Mouse (Mus musculus) midbrain, embryonic 15.5 days (tissue): ENCODE measurements around the gene Lsm10. TPM values are rescaled to one million over a fixed set of nuclear protein-coding genes. Genes with fewer than 3 reads are reported as not detected.
"Not testable (repeated sequence)": the region's sequence is repeated elsewhere in the genome, so short reads cannot be mapped to it uniquely, and the experiment has no call there.

Experiments
- ATAC-seq: fragments of 200-750 bp; cut with Nextera tagmentation; replicated peaks from 2 replicates; pipeline ENCODE4 v1.8.0; 2017; ENCODE audit warnings: moderate TSS enrichment
- H3K27ac ChIP-seq: fragments of 300-500 bp; sonication (generic); 2 replicates; pipeline ENCODE4 v1.5.1; 2015; ENCODE audit warnings: mild to moderate bottlenecking, inconsistent platforms
- H3K27me3 ChIP-seq: fragments of 300-500 bp; sonication (generic); replicated peaks from 2 replicates; pipeline ENCODE4 v1.6.1; 2015; ENCODE audit warnings: inconsistent platforms
- H3K36me3 ChIP-seq: fragments of 300-500 bp; sonication (generic); replicated peaks from 2 replicates; pipeline ENCODE4 v1.6.1; 2015; ENCODE audit warnings: inconsistent platforms
- H3K4me1 ChIP-seq: fragments of 300-500 bp; sonication (generic); 2 replicates; pipeline ENCODE4 v1.6.1; 2015; ENCODE audit warnings: inconsistent platforms
- H3K4me2 ChIP-seq: fragments of 300-500 bp; sonication (generic); 2 replicates; pipeline ENCODE4 v1.6.1; 2015; ENCODE audit warnings: inconsistent platforms, mild to moderate bottlenecking, moderate library complexity
- H3K4me3 ChIP-seq: fragments of 300-500 bp; sonication (generic); 2 replicates; pipeline ENCODE4 v1.5.1; 2015; ENCODE audit warnings: mild to moderate bottlenecking, inconsistent platforms
- H3K9ac ChIP-seq: fragments of 300-500 bp; sonication (generic); 2 replicates; pipeline ENCODE4 v1.6.1; 2015; ENCODE audit warnings: mild to moderate bottlenecking, inconsistent platforms
- H3K9me3 ChIP-seq: fragments of 300-500 bp; sonication (generic); 2 replicates; pipeline ENCODE4 v1.6.1; 2016; ENCODE audit warnings: inconsistent platforms
- WGBS: fragments of 180-500 bp; shearing (Covaris S2); methylation state at CpG from one replicate; pipeline ENCODE4 v1.1.7; 2015; ENCODE audit warnings: mixed read lengths; 5-methylcytosine and 5-hydroxymethylcytosine counted together
- polyA plus RNA-seq: library from polyadenylated mRNA; unstranded; fragments of >200 nt; fragmentation: Nextera tagmentation; extraction: Ambion mirVana; gene quantifications from 2 replicates; pipeline ENCODE4 v1.2.1, GENCODE M21; 2015

The Lsm10 gene
- polyA plus RNA-seq, 1 experiment from 2014 or later = 53.0 TPM

- Histone ChIP-seq H3K9ac (no peak overlapping the region), H3K27ac (no peak overlapping the region), H3K4me3 (no peak overlapping the region), H3K27me3 (no peaks in the 10 kb centered on the region), H3K36me3 (peaks cover 8% of the 10 kb centered on the region; the same call in 1 of the 2 replicates), H3K4me2 (no peak overlapping the region), H3K9me3 (no peaks in the 10 kb centered on the region), H3K4me1 (no peaks in the 10 kb centered on the region)
- 93% methylated on average over 4 of the region's 4 CpGs for WGBS
- ATAC-seq = no peak
Observed at GRCm38 (mm10) chr4:126079266-126079665, 17.2 kb upstream of the Lsm10 start.

DNA sequence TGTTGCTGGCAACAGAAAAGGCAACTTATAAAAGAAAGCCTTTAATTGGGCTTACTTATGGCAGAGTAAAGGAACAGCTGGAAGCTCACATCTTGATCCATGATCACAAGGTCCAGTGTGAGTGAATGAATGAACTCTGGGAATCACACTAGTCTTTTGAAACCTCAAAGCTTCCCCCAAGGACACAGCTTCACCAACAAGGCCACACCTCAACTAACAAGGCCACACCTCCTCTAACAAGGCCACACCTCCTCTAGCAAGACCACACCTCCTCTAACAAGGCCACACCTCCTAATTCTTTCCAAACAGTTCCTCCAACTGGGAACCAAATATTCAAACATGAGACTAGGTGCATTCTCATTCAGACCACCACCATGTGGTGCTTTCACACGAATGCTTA lies 14.8 kb upstream of the Lsm10 start:
- Histone ChIP-seq H3K9ac (no peak overlapping the region), H3K9me3 (no peaks in the 10 kb centered on the region), H3K4me1 (no peaks in the 10 kb centered on the region), H3K27ac (no peak overlapping the region), H3K4me2 (no peak overlapping the region), H3K27me3 (no peaks in the 10 kb centered on the region), H3K36me3 (peaks cover 4% of the 10 kb centered on the region; the same call in 1 of the 2 replicates), H3K4me3 (no peak overlapping the region)
- no peak for ATAC-seq
- WGBS = 87% methylated on average over 1 of the region's 1 CpGs

DNA sequence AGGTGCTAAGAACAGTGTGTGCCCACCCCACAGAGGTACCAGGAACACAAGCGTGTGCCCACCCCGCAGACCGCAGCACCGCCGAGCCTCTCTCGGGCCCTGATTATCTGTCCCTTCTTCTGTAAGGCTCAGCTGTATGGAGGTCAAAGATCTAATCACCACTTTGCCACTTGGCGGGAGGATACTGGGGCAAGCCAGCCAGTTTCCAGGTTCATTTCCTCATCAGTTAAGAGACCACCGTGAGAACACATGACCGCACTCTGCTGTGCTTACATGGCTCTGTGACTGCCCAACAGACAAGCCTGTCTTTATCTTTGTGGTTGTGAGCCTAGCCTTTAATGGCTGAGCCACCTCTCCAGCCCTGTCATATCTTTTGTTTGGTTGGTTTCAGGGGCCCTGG lies 13.4 kb upstream of the Lsm10 start:
- Histone ChIP-seq H3K9me3 (no peaks in the 10 kb centered on the region), H3K27me3 (no peaks in the 10 kb centered on the region), H3K9ac (no peak overlapping the region), H3K4me2 (no peak overlapping the region), H3K36me3 (peaks cover 8% of the 10 kb centered on the region; the same call in 1 of the 2 replicates), H3K27ac (no peak overlapping the region), H3K4me1 (no peaks in the 10 kb centered on the region), H3K4me3 (no peak overlapping the region)
- no peak for ATAC-seq
- WGBS = 95% methylated on average over 9 of the region's 9 CpGs

GRCm38 (mm10) chr4:126084382-126084781 lies 12.0 kb upstream of the Lsm10 start:
- H3K4me2 ChIP-seq = no peak overlapping the region
- peaks cover 14% of the 10 kb centered on the region; the same call in 1 of the 2 replicates for H3K36me3 ChIP-seq
- no peak for ATAC-seq
- no peak overlapping the region for H3K4me3 ChIP-seq
- no peaks in the 10 kb centered on the region for H3K4me1 ChIP-seq
- no peaks in the 10 kb centered on the region for H3K9me3 ChIP-seq
- H3K27ac ChIP-seq = no peak overlapping the region
- H3K27me3 ChIP-seq = no peaks in the 10 kb centered on the region
- H3K9ac ChIP-seq = no peak overlapping the region
- WGBS = 78% methylated on average over 8 of the region's 8 CpGs

DNA sequence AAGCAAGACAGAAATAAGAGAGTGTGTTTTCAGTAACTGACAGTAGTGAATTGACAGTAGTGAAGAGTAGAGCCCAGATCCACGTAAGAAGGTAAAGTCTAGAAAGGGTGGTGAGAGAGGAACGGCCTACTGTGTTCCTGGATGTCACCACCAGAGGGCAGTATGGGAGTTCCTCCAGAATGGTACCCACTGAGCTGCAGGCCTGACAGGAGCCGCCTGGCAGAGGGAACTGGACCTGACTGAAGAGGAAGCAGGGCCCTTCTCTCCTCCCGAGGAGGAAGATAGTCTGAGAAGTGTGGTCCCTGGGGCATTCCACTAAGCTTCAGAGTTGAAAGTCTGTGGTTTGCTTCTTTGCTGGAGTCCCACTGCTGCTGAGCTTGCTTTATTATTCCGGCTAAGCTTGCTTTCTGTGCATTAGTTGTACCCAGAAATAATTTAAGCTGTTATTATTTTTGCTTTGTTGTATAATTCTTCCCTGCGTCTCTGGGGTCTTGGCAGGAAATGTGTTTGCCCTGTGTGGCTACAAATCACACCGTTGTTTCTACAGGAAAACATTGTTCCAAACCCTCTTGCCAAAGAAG lies 10.3 kb upstream of the Lsm10 start:
- WGBS = 33% methylated on average over 7 of the region's 7 CpGs
- no peaks in the 10 kb centered on the region for H3K9me3 ChIP-seq
- H3K27me3 ChIP-seq = no peaks in the 10 kb centered on the region
- H3K27ac ChIP-seq = no peak overlapping the region
- ATAC-seq = 0 out of 2 replicates have a peak, but pooled peaks have one; percentile 54
- H3K4me3 ChIP-seq = no peak overlapping the region
- H3K36me3 ChIP-seq = peaks cover 14% of the 10 kb centered on the region; the same call in 1 of the 2 replicates
- H3K4me1 ChIP-seq = no peaks in the 10 kb centered on the region
- H3K4me2 ChIP-seq = no peak overlapping the region
- H3K9ac ChIP-seq = no peak overlapping the region; the same call in 1 of the 2 replicates

DNA sequence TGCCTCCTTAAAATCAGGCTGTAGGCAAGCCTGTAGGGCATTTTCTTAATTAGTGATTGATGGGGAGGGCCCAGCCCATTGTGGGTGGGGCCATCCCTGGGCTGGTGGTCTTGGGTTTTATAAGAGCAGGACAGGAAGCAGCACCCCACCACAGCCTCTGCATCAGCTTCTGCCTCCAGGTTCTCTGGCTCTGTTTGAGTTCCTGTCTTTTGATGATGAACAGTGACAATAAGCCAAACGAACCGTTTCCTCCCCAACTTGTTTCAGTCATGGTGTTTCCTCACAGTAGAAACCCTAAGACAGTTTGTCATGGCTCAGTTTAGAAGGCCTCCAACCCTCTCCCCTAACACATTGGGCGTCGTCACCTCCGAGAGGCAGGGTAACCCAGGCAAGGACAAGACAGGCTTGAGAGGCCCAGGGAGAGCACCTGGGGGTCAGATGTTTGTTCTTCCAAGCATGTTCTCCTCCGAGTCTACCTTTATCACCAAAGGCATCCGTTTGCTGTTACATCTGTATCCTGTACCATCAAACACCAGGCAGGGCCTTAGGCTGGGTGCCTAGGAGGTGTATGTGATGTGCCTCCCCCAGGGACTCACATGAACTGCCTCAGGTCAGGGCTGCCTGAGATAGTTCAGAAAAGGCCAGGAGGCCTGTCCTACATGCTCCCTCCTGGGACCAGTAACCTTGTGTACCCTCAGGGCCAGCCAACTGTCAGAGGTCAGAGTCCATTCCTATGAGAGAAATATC lies 6.1 kb upstream of the Lsm10 start:
- Histone ChIP-seq H3K27me3 (no peaks in the 10 kb centered on the region), H3K36me3 (0 out of 2 replicates have a peak, but pooled peaks cover 11% of the 10 kb centered on the region), H3K4me2 (no peak overlapping the region), H3K4me1 (no peaks in the 10 kb centered on the region), H3K27ac (no peak overlapping the region), H3K4me3 (no peak overlapping the region), H3K9ac (no peak overlapping the region), H3K9me3 (no peaks in the 10 kb centered on the region)
- 81% methylated on average over 7 of the region's 7 CpGs for WGBS
- ATAC-seq = no peak

GRCm38 (mm10) chr4:126090848-126091124 lies 5.6 kb upstream of the Lsm10 start:
- no peak overlapping the region for H3K4me2 ChIP-seq
- no peaks in the 10 kb centered on the region for H3K9me3 ChIP-seq
- 86% methylated on average over 4 of the region's 4 CpGs for WGBS

DNA sequence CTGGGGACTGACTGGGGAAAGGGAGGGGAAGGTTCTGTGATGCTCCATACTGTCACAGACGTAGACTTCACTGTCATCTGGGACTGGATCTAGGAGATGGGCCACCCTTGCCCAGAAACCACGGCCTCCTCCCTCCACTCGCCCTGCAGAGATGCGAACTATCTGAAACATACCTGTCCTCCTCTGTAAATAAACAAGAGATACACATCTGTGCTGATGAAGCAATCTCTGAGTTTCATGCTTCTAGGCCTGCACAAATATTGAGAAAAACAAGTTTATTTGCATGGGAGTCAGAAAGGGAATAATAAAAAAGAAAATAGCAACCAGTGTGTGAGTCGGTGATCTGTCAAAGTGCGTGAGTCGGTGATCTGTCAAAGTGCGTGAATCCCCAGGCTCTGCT lies 4.5 kb upstream of the Lsm10 start:
- H3K4me2 ChIP-seq = no peak overlapping the region
- no peak for ATAC-seq
- 86% methylated on average over 8 of the region's 8 CpGs for WGBS
- no peak overlapping the region for H3K9ac ChIP-seq
- peaks cover 2% of the 10 kb centered on the region; the same call in 1 of the 2 replicates for H3K4me1 ChIP-seq
- no peak overlapping the region for H3K27ac ChIP-seq
- no peaks in the 10 kb centered on the region for H3K27me3 ChIP-seq
- no peaks in the 10 kb centered on the region for H3K9me3 ChIP-seq
- no peak overlapping the region for H3K4me3 ChIP-seq
- 0 out of 2 replicates have a peak, but pooled peaks cover 11% of the 10 kb centered on the region for H3K36me3 ChIP-seq

More at GRCm38 (mm10) chr4:126090848-126091124, 5.6 kb upstream of the Lsm10 start:
- H3K27ac ChIP-seq = no peak overlapping the region
- no peaks in the 10 kb centered on the region for H3K27me3 ChIP-seq
- H3K4me3 ChIP-seq = no peak overlapping the region
- no peaks in the 10 kb centered on the region for H3K4me1 ChIP-seq
- no peak for ATAC-seq
- H3K9ac ChIP-seq = no peak overlapping the region
- 0 out of 2 replicates have a peak, but pooled peaks cover 11% of the 10 kb centered on the region for H3K36me3 ChIP-seq

GRCm38 (mm10) chr4:126095622-126096430 lies 597 bp upstream of the Lsm10 start:
- H3K9ac ChIP-seq, H3K9me3 ChIP-seq, H3K27me3 ChIP-seq, ATAC-seq, H3K36me3 ChIP-seq: not testable (repeated sequence)
- H3K4me3 ChIP-seq = peak overlapping the region; percentile 53
- peak overlapping the region; percentile 54; the same call in 1 of the 2 replicates for H3K4me2 ChIP-seq
- 55% methylated on average over 14 of the region's 14 CpGs for WGBS
- H3K27ac ChIP-seq = peak overlapping the region; percentile 86; the same call in 1 of the 2 replicates
- peaks cover 16% of the 10 kb centered on the region for H3K4me1 ChIP-seq

- H3K27me3 ChIP-seq = no peaks in the 10 kb centered on the region
- no peak for ATAC-seq
- no peaks in the 10 kb centered on the region for H3K9me3 ChIP-seq
- WGBS = 96% methylated on average over 20 of the region's 20 CpGs
- no peak overlapping the region for H3K27ac ChIP-seq
- H3K9ac ChIP-seq = no peak overlapping the region
- no peak overlapping the region for H3K4me3 ChIP-seq
- H3K4me2 ChIP-seq = no peak overlapping the region
- no peaks in the 10 kb centered on the region for H3K36me3 ChIP-seq
- H3K4me1 ChIP-seq = peaks cover 25% of the 10 kb centered on the region
Observed at GRCm38 (mm10) chr4:126097711-126098253, 1.4 kb downstream of the Lsm10 start.

- Histone ChIP-seq H3K9me3 (no peaks in the 10 kb centered on the region), H3K9ac (no peak overlapping the region), H3K27ac (no peak overlapping the region), H3K4me1 (peaks cover 33% of the 10 kb centered on the region), H3K27me3 (no peaks in the 10 kb centered on the region), H3K36me3 (no peaks in the 10 kb centered on the region), H3K4me3 (no peak overlapping the region), H3K4me2 (no peak overlapping the region)
- no peak for ATAC-seq
- WGBS = 95% methylated on average over 3 of the region's 3 CpGs
Observed at GRCm38 (mm10) chr4:126099365-126099764, 2.9 kb downstream of the Lsm10 start.

DNA sequence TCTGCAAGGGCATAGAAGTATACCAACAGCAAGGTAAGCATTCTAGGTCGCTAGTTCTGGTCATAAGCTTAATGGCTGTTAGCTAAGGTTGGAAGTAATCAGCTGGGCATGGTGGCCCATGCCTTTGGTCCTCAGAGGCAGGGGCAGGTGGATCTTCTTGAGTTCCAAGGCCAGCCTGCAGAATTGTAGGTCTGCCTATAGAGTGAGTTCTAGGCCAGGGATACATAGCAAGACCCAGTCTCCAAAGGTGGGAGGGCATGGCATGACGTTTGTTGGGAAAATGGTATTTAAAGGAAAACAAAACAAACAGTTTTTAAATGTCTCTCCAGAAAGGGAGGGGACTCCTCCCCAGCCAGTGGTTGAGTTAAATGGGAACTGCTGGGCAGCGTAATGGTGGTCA lies 4.3 kb downstream of the Lsm10 start:
- no peak overlapping the region for H3K9ac ChIP-seq
- H3K9me3 ChIP-seq = no peaks in the 10 kb centered on the region
- WGBS = 93% methylated on average over 3 of the region's 3 CpGs
- H3K4me2 ChIP-seq = no peak overlapping the region
- no peaks in the 10 kb centered on the region for H3K36me3 ChIP-seq
- no peak for ATAC-seq
- peaks cover 47% of the 10 kb centered on the region for H3K4me1 ChIP-seq
- H3K4me3 ChIP-seq = no peak overlapping the region
- H3K27ac ChIP-seq = no peak overlapping the region
- no peaks in the 10 kb centered on the region for H3K27me3 ChIP-seq
